In the genomic region with DNA sequence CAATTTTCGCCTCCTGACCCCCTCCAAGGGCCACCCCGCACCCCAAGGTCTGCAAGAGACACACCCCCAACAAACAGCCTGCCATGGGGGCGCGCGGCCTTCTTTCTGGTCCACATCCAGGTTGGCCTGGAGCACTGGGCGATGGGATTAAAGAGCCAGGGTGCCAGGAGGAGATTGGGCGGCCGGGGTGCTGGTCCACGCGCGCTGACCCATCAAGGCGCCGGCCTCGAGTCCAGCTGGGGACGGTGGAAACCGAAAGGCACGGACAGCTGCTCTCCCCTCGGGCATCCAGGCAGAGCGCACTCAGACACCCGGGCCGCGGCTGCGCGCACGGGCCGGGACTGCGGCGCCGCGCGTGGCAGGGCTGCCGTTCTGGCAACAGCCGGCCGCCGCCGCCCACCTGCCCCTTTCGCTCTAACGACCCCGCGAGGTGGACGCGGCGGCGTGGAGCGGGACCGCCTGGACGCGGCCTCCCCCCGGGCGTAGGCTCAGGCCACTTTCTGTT, we compare ENCODE assay signal across 9 mouse cellular contexts. TPM values are rescaled to one million over a fixed set of nuclear protein-coding genes. Genes with fewer than 3 reads are reported as not detected.
DNase-seq lines count a peak whose midpoint lies in the region; ATAC-seq and TF ChIP-seq lines count a peak whose summit lies in the region.
"Had no signal": no experiment of that assay in that cellular context is flagged by ENCODE, and none has a peak within 500 bp of the region (broad histone marks: within the 10 kb centered on the region; RNA-seq: fewer than 3 reads in every experiment).

No protein-coding gene starts in this region.

- no peak for TF ChIP-seq CTCF in ES-Bruce4 (IDR thresholded peaks at IDR 0.05; ENCODE audit: low read depth, low read length)
- no peak for TF ChIP-seq CTCF in embryonic fibroblast, embryonic 13.5 days (IDR thresholded peaks at IDR 0.05; ENCODE audit: borderline replicate concordance, insufficient read depth, low read length)

- peak overlapping the region; percentile 68 for H3K4me3 ChIP-seq in erythroblast, embryonic 14.5 days (replicated peaks)
- H3K4me3 ChIP-seq in ES-Bruce4 (ENCODE audit: low read depth, low read length) = peak overlapping the region; percentile 66
- peak overlapping the region; percentile 96 for H3K4me3 ChIP-seq in embryonic fibroblast, embryonic 13.5 days (ENCODE audit: insufficient read depth, low read length)
- H3K4me3 ChIP-seq in hindbrain, embryonic 16.5 days (ENCODE audit: low read length) = peak overlapping the region; percentile 80
- peak overlapping the region; percentile 89 for H3K4me3 ChIP-seq in lung, embryonic 16.5 days (ENCODE audit: low read length)

- peak; percentile 40 for DNase-seq in splenic B cell, adult 2 months (ENCODE audit: low read depth, low spot score)

- 0% methylated on average over 36 of the region's 50 CpGs for WGBS in hindbrain, embryonic 16.5 days
- WGBS in lung, embryonic 16.5 days = under 1% methylated on average over 27 of the region's 50 CpGs

- peak overlapping the region; percentile 99 for H3K9ac ChIP-seq in ES-Bruce4 (ENCODE audit: low read depth, poor library complexity, severe bottlenecking)
- peak overlapping the region; percentile 91 for H3K9ac ChIP-seq in hindbrain, embryonic 16.5 days (ENCODE audit: low read depth, low read length)
- H3K9ac ChIP-seq in lung, embryonic 16.5 days (ENCODE audit: low read length) = peak overlapping the region; percentile 95

- no peak overlapping the region for H3K27ac ChIP-seq in ES-Bruce4 (ENCODE audit: insufficient read depth, low read length)
- H3K27ac ChIP-seq in embryonic fibroblast, embryonic 13.5 days (ENCODE audit: insufficient read depth, low read length) = 0 out of 2 replicates have a peak overlapping the region, but pooled peaks have one; percentile 27
- peak overlapping the region; percentile 84 for H3K27ac ChIP-seq in hindbrain, embryonic 16.5 days (ENCODE audit: low read depth, low read length)
- peak overlapping the region; percentile 99 for H3K27ac ChIP-seq in lung, embryonic 16.5 days (ENCODE audit: low read length)

- H3K27me3 ChIP-seq in erythroblast, embryonic 14.5 days (ENCODE audit: control insufficient read depth) = peaks cover 12% of the 10 kb centered on the region
- peaks cover 2% of the 10 kb centered on the region; the same call in 1 of the 2 replicates for H3K27me3 ChIP-seq in ES-Bruce4 (ENCODE audit: control insufficient read depth, insufficient read depth, low read length, poor library complexity, severe bottlenecking)
- H3K27me3 ChIP-seq in hindbrain, embryonic 16.5 days (replicated peaks; ENCODE audit: control insufficient read depth, insufficient read depth, low read length) = no peaks in the 10 kb centered on the region
- H3K27me3 ChIP-seq in lung, embryonic 16.5 days (ENCODE audit: control insufficient read depth, insufficient read depth, low read depth, low read length) = no peaks in the 10 kb centered on the region
- H3K27me3 ChIP-seq in splenic B cell, adult 2 months (ENCODE audit: control insufficient read depth, insufficient read depth, low read length, poor library complexity, severe bottlenecking) = no peaks in the 10 kb centered on the region; the same call in 1 of the 2 replicates

- H3K9me3 ChIP-seq in erythroblast, embryonic 14.5 days (ENCODE audit: control insufficient read depth, low read length) = no peaks in the 10 kb centered on the region
- H3K9me3 ChIP-seq in ES-Bruce4 (replicated peaks; ENCODE audit: control insufficient read depth, insufficient read depth, low read length, poor library complexity, severe bottlenecking) = no peaks in the 10 kb centered on the region
- no peaks in the 10 kb centered on the region for H3K9me3 ChIP-seq in hindbrain, embryonic 16.5 days (ENCODE audit: control insufficient read depth, low read length)
- no peaks in the 10 kb centered on the region for H3K9me3 ChIP-seq in lung, embryonic 16.5 days (ENCODE audit: control insufficient read depth, low read length)

- H3K4me2 ChIP-seq in hindbrain, embryonic 16.5 days (ENCODE audit: low read length) = peak overlapping the region; percentile 79
- H3K4me2 ChIP-seq in lung, embryonic 16.5 days (ENCODE audit: low read depth, low read length) = peak overlapping the region; percentile 80

- no peak for ATAC-seq in erythroblast, adult 5-6 weeks (replicated peaks; ENCODE audit: low FRiP score, poor library complexity, severe bottlenecking)
- ATAC-seq in hindbrain, embryonic 16.5 days = peak; percentile 7; the same call in 1 of the 2 replicates
- ATAC-seq in lung, embryonic 16.5 days (ENCODE audit: low read depth) = no peak
- ATAC-seq in activated CD4-positive, CD25-positive, alpha-beta regulatory T cell, adult 4 months = no peak
- ATAC-seq: Patski had no signal

- peaks cover 43% of the 10 kb centered on the region for H3K4me1 ChIP-seq in erythroblast, embryonic 14.5 days (ENCODE audit: control insufficient read depth)
- no peaks in the 10 kb centered on the region for H3K4me1 ChIP-seq in ES-Bruce4 (ENCODE audit: control insufficient read depth, insufficient read depth, low read length)
- peaks cover 11% of the 10 kb centered on the region for H3K4me1 ChIP-seq in embryonic fibroblast, embryonic 13.5 days (ENCODE audit: control insufficient read depth, insufficient read depth, low read length)
- H3K4me1 ChIP-seq in hindbrain, embryonic 16.5 days (ENCODE audit: control insufficient read depth, insufficient read depth, low read depth, low read length) = peaks cover 22% of the 10 kb centered on the region
- peaks cover 38% of the 10 kb centered on the region for H3K4me1 ChIP-seq in lung, embryonic 16.5 days (replicated peaks; ENCODE audit: control insufficient read depth, insufficient read depth, low read length)

- no peak for TF ChIP-seq POLR2A in ES-Bruce4 (IDR thresholded peaks at IDR 0.05; ENCODE audit: insufficient read depth, low read length)
- TF ChIP-seq POLR2A in embryonic fibroblast, embryonic 13.5 days (IDR thresholded peaks at IDR 0.05; ENCODE audit: low read depth, low read length) = no peak; the same call in 1 of the 2 replicates

- H3K36me3 ChIP-seq in erythroblast, embryonic 14.5 days (ENCODE audit: control insufficient read depth) = no peaks in the 10 kb centered on the region
- no peaks in the 10 kb centered on the region for H3K36me3 ChIP-seq in ES-Bruce4 (ENCODE audit: control insufficient read depth, insufficient read depth, low read length, poor library complexity, severe bottlenecking)
- no peaks in the 10 kb centered on the region for H3K36me3 ChIP-seq in hindbrain, embryonic 16.5 days (ENCODE audit: control insufficient read depth, insufficient read depth, low read length)
- no peaks in the 10 kb centered on the region for H3K36me3 ChIP-seq in lung, embryonic 16.5 days (ENCODE audit: control insufficient read depth, insufficient read depth, low read length)
- no peaks in the 10 kb centered on the region for H3K36me3 ChIP-seq in splenic B cell, adult 2 months (ENCODE audit: control insufficient read depth, insufficient read depth, low read length, poor library complexity, severe bottlenecking)

- no peak for TF ChIP-seq EP300 in ES-Bruce4 (IDR thresholded peaks at IDR 0.05; ENCODE audit: insufficient read depth, low read depth, low read length)

RNA-seq across cellular contexts. Expression of a gene that starts 1.1 kb away (rescaled TPM):
- polyA plus RNA-seq in erythroblast, embryonic 14.5 days (2012) = 0.48 and 0.58 TPM in 2 replicates
- not detected in 2 replicates for total RNA-seq in erythroblast, adult 5-6 weeks (2015; ENCODE audit: low replicate concordance)
- total RNA-seq in erythroblast, adult 5-6 weeks (2017; ENCODE audit: low replicate concordance) = not detected in 2 replicates
- 78.2 and 85.8 TPM in 2 replicates for polyA plus RNA-seq in ES-Bruce4 (2011; ENCODE audit: insufficient read depth, insufficient read length, low read depth, missing spikeins)
- polyA plus RNA-seq in embryonic fibroblast, embryonic 13.5 days (2011; ENCODE audit: insufficient read length, low read depth, missing spikeins) = 31.1 and 33.8 TPM in 2 replicates
- 15.5 and 19.2 TPM in 2 replicates for polyA plus RNA-seq in hindbrain, embryonic 16.5 days (2015; fragmentation: Nextera tagmentation; extraction: Ambion mirVana)
- 37.5 and 41.0 TPM in 2 replicates for polyA plus RNA-seq in lung, embryonic 16.5 days (2015; fragmentation: Nextera tagmentation; extraction: Ambion mirVana)
- 1 to 10 TPM; 2.5 to 4.6 TPM for polyA plus RNA-seq in activated CD4-positive, CD25-positive, alpha-beta regulatory T cell, adult 4 months (2017; shearing (Covaris generic))

RNA-seq across cellular contexts. Expression of a gene that starts 50.2 kb away (rescaled TPM):
- 2.1 and 2.7 TPM in 2 replicates for polyA plus RNA-seq in erythroblast, embryonic 14.5 days (2012)
- total RNA-seq in erythroblast, adult 5-6 weeks (2015; ENCODE audit: low replicate concordance) = 73.6 and 81.3 TPM in 2 replicates
- total RNA-seq in erythroblast, adult 5-6 weeks (2017; ENCODE audit: low replicate concordance) = 56.5 and 90.1 TPM in 2 replicates
- 312 and 328 TPM in 2 replicates for polyA plus RNA-seq in ES-Bruce4 (2011; ENCODE audit: insufficient read depth, insufficient read length, low read depth, missing spikeins)
- polyA plus RNA-seq in embryonic fibroblast, embryonic 13.5 days (2011; ENCODE audit: insufficient read length, low read depth, missing spikeins) = 154 and 162 TPM in 2 replicates
- polyA plus RNA-seq in hindbrain, embryonic 16.5 days (2015; fragmentation: Nextera tagmentation; extraction: Ambion mirVana) = 97.0 and 97.9 TPM in 2 replicates
- polyA plus RNA-seq in lung, embryonic 16.5 days (2015; fragmentation: Nextera tagmentation; extraction: Ambion mirVana) = 111 TPM in 2 replicates
- polyA plus RNA-seq in activated CD4-positive, CD25-positive, alpha-beta regulatory T cell, adult 4 months (2017; shearing (Covaris generic)) = 10 to 100 TPM; 29.2 to 30.3 TPM
